Mouse (Mus musculus) myocyte (in vitro differentiated cells): ENCODE data around the gene Zfpm1. TPM values are rescaled to one million over a fixed set of nuclear protein-coding genes. Genes with fewer than 3 reads are reported as not detected.

ENCODE experiments used
- H3K27me3 ChIP-seq: one replicate; pipeline ENCODE4 v1.6.1; 2011; ENCODE audit not compliant: control insufficient read depth, insufficient read depth, insufficient read length
- H3K36me3 ChIP-seq: one replicate; pipeline ENCODE4 v1.6.1; 2011; ENCODE audit not compliant: control insufficient read depth, insufficient read depth
- H3K4me2 ChIP-seq: one replicate; pipeline ENCODE4 v1.6.1; 2011; ENCODE audit warnings: low read depth, control low read depth
- H3K4me3 ChIP-seq: one replicate; pipeline ENCODE4 v1.5.1; 2011; ENCODE audit warnings: mild to moderate bottlenecking, control low read depth, moderate library complexity
- H3K79me2 ChIP-seq: one replicate; pipeline ENCODE4 v1.6.1; 2011; ENCODE audit not compliant: control insufficient read depth, insufficient read depth
- H3ac ChIP-seq: one replicate; pipeline ENCODE4 v1.6.1; 2011; ENCODE audit not compliant: control insufficient read depth, insufficient read length
- CEBPB ChIP-seq: IDR thresholded peaks from 2 replicates; pipeline ENCODE4 v1.6.1; 2011; ENCODE audit warnings: mild to moderate bottlenecking, moderate library complexity; ENCODE audit not compliant: poor library complexity, insufficient read depth, severe bottlenecking
- E2F4 ChIP-seq: IDR thresholded peaks from one replicate; pipeline ENCODE4 v1.6.1; 2011; ENCODE audit warnings: mild to moderate bottlenecking, control low read depth, moderate library complexity; ENCODE audit not compliant: insufficient read depth
- MAX ChIP-seq: IDR thresholded peaks from one replicate; pipeline ENCODE4 v1.6.1; 2011; ENCODE audit warnings: low read depth, mild to moderate bottlenecking, control low read depth
- MYOD1 ChIP-seq, 3 experiments: IDR thresholded peaks; one replicate each; pipeline ENCODE4 v1.6.1; 2011; ENCODE audit warnings: control low read depth in 2 of 3, low read depth in 2 of 3, mild to moderate bottlenecking in 2 of 3, moderate library complexity in 1 of 3; ENCODE audit not compliant: insufficient read length in 2 of 3, control insufficient read depth in 1 of 3
- MYOG ChIP-seq, 3 experiments: IDR thresholded peaks; one replicate each; pipeline ENCODE4 v1.6.1; 2011; ENCODE audit warnings: control low read depth in 2 of 3, low read depth in 2 of 3, mild to moderate bottlenecking in 2 of 3; ENCODE audit not compliant: insufficient read length in 2 of 3, control insufficient read depth in 1 of 3, insufficient read depth in 1 of 3
- POLR2A ChIP-seq: IDR thresholded peaks from one replicate; pipeline ENCODE4 v1.6.1; 2011; ENCODE audit warnings: low read depth, mild to moderate bottlenecking, control low read depth, moderate library complexity; ENCODE audit not compliant: insufficient read length
- POLR2AphosphoS2 ChIP-seq: IDR thresholded peaks from one replicate; pipeline ENCODE4 v1.6.1; 2011; ENCODE audit warnings: low read depth, control low read depth; ENCODE audit not compliant: insufficient read length
- REST ChIP-seq: IDR thresholded peaks from one replicate; pipeline ENCODE4 v1.6.1; 2011; ENCODE audit warnings: mild to moderate bottlenecking, control low read depth, moderate library complexity; ENCODE audit not compliant: insufficient read depth, insufficient read length
- SRF ChIP-seq: IDR thresholded peaks from one replicate; pipeline ENCODE4 v1.6.1; 2011; ENCODE audit warnings: low read depth; ENCODE audit not compliant: control insufficient read depth, insufficient read length
- TCF12 ChIP-seq: IDR thresholded peaks from one replicate; pipeline ENCODE4 v1.6.1; 2011; ENCODE audit warnings: mild to moderate bottlenecking, control low read depth; ENCODE audit not compliant: poor library complexity, insufficient read depth, severe bottlenecking
- TCF3 ChIP-seq: IDR thresholded peaks from one replicate; pipeline ENCODE4 v1.6.1; 2011; ENCODE audit warnings: low read depth, control low read depth; ENCODE audit not compliant: insufficient read length
- USF1 ChIP-seq: IDR thresholded peaks from one replicate; pipeline ENCODE4 v1.6.1; 2011; ENCODE audit warnings: low read depth, mild to moderate bottlenecking, control low read depth, moderate library complexity
- polyA plus RNA-seq: library from polyadenylated mRNA; unstranded; fragments of >200 nt; fragmentation: generic; extraction: Trizol; gene quantifications from one replicate; pipeline ENCODE4 v1.2.1, GENCODE M21; 2012; ENCODE audit warnings: missing spikeins

The Zfpm1 gene
- polyA plus RNA-seq, 1 experiment: 22.6 TPM

DNA sequence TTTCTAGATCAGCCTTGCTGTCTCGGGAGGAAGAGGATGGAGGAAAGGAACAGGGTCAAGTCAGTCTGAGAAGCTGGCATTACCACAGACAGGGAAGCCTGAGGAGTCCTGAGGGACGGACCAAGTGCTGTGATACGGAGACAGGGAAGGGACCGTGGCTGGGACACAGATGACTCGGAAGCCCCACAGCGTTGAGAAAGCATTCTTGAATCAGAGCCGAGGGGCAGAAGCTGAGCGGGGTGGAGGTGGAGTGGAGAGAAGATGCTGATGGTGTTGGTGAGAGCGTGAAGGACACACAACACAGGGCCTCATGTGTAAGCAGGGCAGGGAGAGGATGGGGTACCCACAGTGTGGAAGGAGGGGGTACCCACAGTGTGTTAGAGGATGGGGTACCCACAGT is 13.4 kb downstream of the Zfpm1 start:
- no peak overlapping the region for H3K4me2 ChIP-seq
- H3K36me3 ChIP-seq: no peaks in the 10 kb centered on the region

DNA sequence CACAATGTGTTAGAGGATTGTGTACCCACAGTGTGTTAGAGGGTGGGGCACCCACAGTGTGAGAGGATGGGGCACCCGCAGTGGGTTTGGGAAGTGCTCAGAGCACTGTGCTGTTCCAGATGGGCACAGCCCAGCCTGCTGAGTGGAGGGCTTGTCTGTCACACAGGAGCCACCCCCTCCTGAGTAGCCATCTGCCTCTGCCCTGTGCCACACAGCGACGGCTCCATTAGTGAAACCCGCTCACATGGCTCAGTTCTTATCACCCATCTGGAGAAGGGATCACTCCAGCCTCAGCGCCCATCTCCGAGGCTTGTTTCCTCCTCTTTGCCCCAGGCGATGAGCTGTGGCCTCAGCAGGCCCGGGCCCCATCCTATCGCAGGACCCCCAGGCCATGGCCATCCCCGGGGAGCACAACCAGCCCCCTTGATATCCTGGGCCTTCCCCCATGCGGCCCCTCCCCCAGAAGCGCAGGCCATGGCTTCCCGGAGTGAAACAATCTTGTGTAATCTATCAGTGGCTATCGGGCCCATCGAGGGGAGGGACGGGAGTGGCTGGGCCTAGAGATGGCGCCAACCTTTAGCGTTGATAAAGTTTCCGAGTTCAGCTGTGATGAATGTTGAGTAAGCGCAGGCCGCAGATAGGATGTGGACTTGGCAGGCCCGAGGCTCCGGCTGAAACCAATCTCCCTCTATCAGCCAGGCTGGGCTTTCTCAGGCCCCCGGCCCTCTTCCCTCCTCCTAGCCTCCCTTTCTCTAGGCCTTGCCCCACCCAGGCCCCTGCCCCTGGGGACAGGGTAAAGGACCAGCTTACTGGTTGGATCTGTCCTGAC is 14.4 kb downstream of the Zfpm1 start:
- H3K4me2 ChIP-seq: no peak overlapping the region
- H3K27me3 ChIP-seq: no peaks in the 10 kb centered on the region
- H3K4me3 ChIP-seq: no peak overlapping the region
- H3K79me2 ChIP-seq: peaks cover 5% of the 10 kb centered on the region
- TF ChIP-seq MYOD1 (IDR thresholded peaks at IDR 0.05; ENCODE audit: control insufficient read depth in 1 of 3, insufficient read length in 2 of 3, low read depth in 2 of 3) (no peak), MYOG (IDR thresholded peaks at IDR 0.05; ENCODE audit: control insufficient read depth in 1 of 3, insufficient read depth in 1 of 3, insufficient read length in 2 of 3, low read depth in 2 of 3) (no peak), USF1 (no peak), REST (no peak), POLR2A (no peak), TCF3 (no peak), E2F4 (no peak), CEBPB (no peak), SRF (no peak), POLR2AphosphoS2 (no peak), MAX (no peak), TCF12 (no peak)
- no peaks in the 10 kb centered on the region for H3K36me3 ChIP-seq
- H3ac ChIP-seq: no peak overlapping the region

More for the DNA sequence above, 13.4 kb downstream of the Zfpm1 start:
- H3K79me2 ChIP-seq: peaks cover 5% of the 10 kb centered on the region
- TF ChIP-seq TCF12 (no peak), POLR2AphosphoS2 (no peak), E2F4 (no peak), REST (no peak)
- H3K27me3 ChIP-seq: no peaks in the 10 kb centered on the region
- no peak overlapping the region for H3K4me3 ChIP-seq
- no peak overlapping the region for H3ac ChIP-seq

DNA sequence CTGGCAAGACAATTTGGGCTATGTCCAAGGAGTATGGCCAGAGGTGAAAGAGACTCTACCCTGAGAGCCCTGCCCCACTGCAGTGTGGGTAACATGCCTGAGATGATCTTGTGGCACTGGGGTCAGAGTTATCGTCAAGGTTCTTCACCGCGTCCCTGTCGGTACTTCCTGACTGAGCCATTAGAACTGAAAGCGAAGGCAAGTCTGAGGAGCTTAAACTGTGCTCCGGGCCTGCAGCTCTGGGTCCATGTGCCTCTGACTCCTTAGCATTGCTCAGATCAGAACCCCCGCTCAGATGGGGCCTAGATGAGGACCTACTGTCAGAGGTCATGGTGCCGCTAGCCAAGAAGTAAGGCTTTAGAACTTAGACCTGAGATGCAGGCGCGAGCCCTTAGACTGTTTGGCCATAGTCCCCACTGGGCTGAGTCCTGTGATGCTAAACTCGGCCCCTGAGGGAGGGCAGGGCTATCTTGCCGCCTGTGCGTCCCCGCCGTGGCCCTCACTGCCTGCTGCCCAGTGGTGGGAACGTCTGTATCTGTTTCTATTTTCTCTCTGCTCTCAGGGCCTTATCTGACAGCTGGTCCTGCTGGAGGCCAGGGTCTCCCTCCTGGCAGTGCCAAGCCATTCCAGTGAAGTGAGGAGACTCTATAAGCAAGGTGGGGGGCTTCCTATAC is 17.8 kb downstream of the Zfpm1 start:
- Histone ChIP-seq H3K4me3 (no peak overlapping the region), H3ac (no peak overlapping the region), H3K27me3 (no peaks in the 10 kb centered on the region), H3K79me2 (peaks cover 5% of the 10 kb centered on the region), H3K4me2 (no peak overlapping the region), H3K36me3 (no peaks in the 10 kb centered on the region)
- peak in 1 of 3 experiments; percentile 32 for TF ChIP-seq MYOG (IDR thresholded peaks at IDR 0.05; ENCODE audit: control insufficient read depth in 1 of 3, insufficient read depth in 1 of 3, insufficient read length in 2 of 3, low read depth in 2 of 3)
- no peak for TF ChIP-seq MYOD1 (IDR thresholded peaks at IDR 0.05; ENCODE audit: control insufficient read depth in 1 of 3, insufficient read length in 2 of 3, low read depth in 2 of 3)

DNA sequence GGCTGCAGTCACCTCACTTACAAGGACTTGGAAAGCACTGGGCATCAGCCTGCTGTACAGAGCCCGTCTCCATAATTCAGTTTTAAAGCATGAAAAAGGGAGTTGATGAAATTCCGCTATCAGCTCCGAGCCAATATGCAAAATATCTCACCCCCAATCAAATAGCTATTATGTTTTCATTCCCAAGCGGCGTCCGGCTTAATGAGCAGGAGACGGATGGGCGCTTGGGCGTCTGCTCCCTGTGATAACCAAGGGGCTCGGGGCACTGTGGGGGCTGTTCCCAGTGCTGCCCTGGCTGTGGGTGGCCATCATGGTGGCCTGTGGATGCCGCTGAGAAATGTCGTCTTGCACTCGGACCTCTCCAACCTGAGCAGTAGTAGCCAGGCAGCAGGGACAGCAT is 19.1 kb downstream of the Zfpm1 start:
- H3ac ChIP-seq: no peak overlapping the region
- no peak overlapping the region for H3K4me3 ChIP-seq
- H3K4me2 ChIP-seq: no peak overlapping the region
- H3K27me3 ChIP-seq: no peaks in the 10 kb centered on the region
- no peaks in the 10 kb centered on the region for H3K36me3 ChIP-seq
- no peak for TF ChIP-seq E2F4
- TF ChIP-seq TCF3: no peak
- no peak for TF ChIP-seq USF1
- TF ChIP-seq MYOD1 (IDR thresholded peaks at IDR 0.05; ENCODE audit: control insufficient read depth in 1 of 3, insufficient read length in 2 of 3, low read depth in 2 of 3): no peak
- no peak for TF ChIP-seq SRF
- no peak for TF ChIP-seq REST
- no peak for TF ChIP-seq MAX
- no peak for TF ChIP-seq TCF12
- peaks cover 5% of the 10 kb centered on the region for H3K79me2 ChIP-seq

DNA sequence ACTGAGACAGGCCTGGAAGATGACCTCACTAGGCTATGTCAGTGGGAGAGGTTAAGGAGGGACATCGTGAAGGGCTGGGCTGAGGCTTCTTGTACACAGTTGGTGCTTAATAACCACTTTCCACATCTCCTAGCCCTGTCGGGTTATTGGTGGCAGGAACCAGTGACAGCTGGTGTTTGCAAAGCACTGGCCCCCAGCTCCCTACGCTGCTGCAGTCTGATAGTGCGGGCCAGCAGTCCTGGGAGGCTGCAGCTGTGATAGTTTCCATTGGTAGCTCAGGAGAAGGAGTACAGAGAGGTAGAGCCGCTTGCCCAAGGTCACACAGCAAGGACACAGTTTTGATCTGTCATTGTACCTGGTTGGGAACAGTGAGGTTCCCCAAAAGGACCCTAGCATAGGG is 19.9 kb downstream of the Zfpm1 start:
- H3ac ChIP-seq: no peak overlapping the region
- no peak overlapping the region for H3K4me2 ChIP-seq
- no peaks in the 10 kb centered on the region for H3K27me3 ChIP-seq
- H3K4me3 ChIP-seq: no peak overlapping the region
- TF ChIP-seq MYOD1 (IDR thresholded peaks at IDR 0.05; ENCODE audit: control insufficient read depth in 1 of 3, insufficient read length in 2 of 3, low read depth in 2 of 3) (peak in 1 of 3 experiments; percentile 8), MYOG (IDR thresholded peaks at IDR 0.05; ENCODE audit: control insufficient read depth in 1 of 3, insufficient read depth in 1 of 3, insufficient read length in 2 of 3, low read depth in 2 of 3) (peak in 2 of 3 experiments; percentile 27 to 44), E2F4 (no peak), CEBPB (no peak)
- no peaks in the 10 kb centered on the region for H3K36me3 ChIP-seq
- H3K79me2 ChIP-seq: peaks cover 5% of the 10 kb centered on the region
